Mouse (Mus musculus): ENCODE data around the gene Pdx1.

GRCm38 (mm10) chr5:147291764-147292505 is 22.2 kb downstream of the Pdx1 start:
- TF ChIP-seq CTCF (conservative IDR thresholded peaks at IDR 0.05 in 1 of 2, IDR thresholded peaks at IDR 0.05 in 1 of 2; ENCODE audit: low read depth in 2 of 2, low read length in 2 of 2) (no peak), MXI1 (IDR thresholded peaks at IDR 0.05; ENCODE audit: low read depth, low read length) (no peak), USF2 (conservative IDR thresholded peaks at IDR 0.05; ENCODE audit: low read depth, low read length) (no peak), PAX5 (IDR thresholded peaks at IDR 0.05; ENCODE audit: low read length) (no peak), POLR2A (IDR thresholded peaks at IDR 0.05; ENCODE audit: low read depth, low read length) (no peak)
